Mouse (Mus musculus) limb, embryonic 12.5 days (tissue): ENCODE data around the gene Tmem100. TPM values are rescaled to one million over a fixed set of nuclear protein-coding genes. Genes with fewer than 3 reads are reported as not detected.
A peak's percentile ranks its signal among the peaks of the same experiment; 100 is the strongest.

ENCODE experiments used
- ATAC-seq: fragments of 200-750 bp; cut with Nextera tagmentation; 2 replicates; pipeline ENCODE4 v1.8.0; 2017; ENCODE audit warnings: low read depth, moderate TSS enrichment; ENCODE audit not compliant: insufficient number of reproducible peaks, insufficient read depth, low FRiP score, low TSS enrichment
- H3K27ac ChIP-seq: fragments of 300-500 bp; sonication (generic); 2 replicates; pipeline ENCODE4 v1.5.1; 2016; ENCODE audit warnings: mild to moderate bottlenecking, moderate library complexity
- H3K27me3 ChIP-seq: fragments of 300-500 bp; sonication (generic); 2 replicates; pipeline ENCODE4 v1.6.1; 2016; ENCODE audit warnings: mild to moderate bottlenecking, moderate library complexity
- H3K36me3 ChIP-seq: fragments of 300-500 bp; sonication (generic); 2 replicates; pipeline ENCODE4 v1.6.1; 2016; ENCODE audit warnings: mild to moderate bottlenecking, moderate library complexity
- H3K4me1 ChIP-seq: fragments of 300-500 bp; sonication (generic); replicated peaks from 2 replicates; pipeline ENCODE4 v1.6.1; 2016
- H3K4me2 ChIP-seq: fragments of 300-500 bp; sonication (generic); 2 replicates; pipeline ENCODE4 v1.6.1; 2016; ENCODE audit warnings: mild to moderate bottlenecking, moderate library complexity
- H3K4me3 ChIP-seq: fragments of 300-500 bp; sonication (generic); replicated peaks from 2 replicates; pipeline ENCODE4 v1.5.1; 2016; ENCODE audit warnings: mild to moderate bottlenecking
- H3K9ac ChIP-seq: fragments of 300-500 bp; sonication (generic); replicated peaks from 2 replicates; pipeline ENCODE4 v1.6.1; 2016; ENCODE audit warnings: mild to moderate bottlenecking, moderate library complexity
- H3K9me3 ChIP-seq: fragments of 300-500 bp; sonication (generic); 2 replicates; pipeline ENCODE4 v1.6.1; 2016; ENCODE audit warnings: mild to moderate bottlenecking, moderate library complexity
- WGBS: fragments of 180-500 bp; shearing (Covaris S2); methylation state at CpG from one replicate; pipeline ENCODE4 v1.1.7; 2016; 5-methylcytosine and 5-hydroxymethylcytosine counted together
- polyA plus RNA-seq: library from polyadenylated mRNA; unstranded; fragments of >200 nt; fragmentation: Nextera tagmentation; extraction: Ambion mirVana; gene quantifications from 2 replicates; pipeline ENCODE4 v1.2.1, GENCODE M21; 2016

Gene Tmem100
- polyA plus RNA-seq, 1 experiment from 2014 or later = 8.4 TPM

- H3K4me1 ChIP-seq = peaks cover 9% of the 10 kb centered on the region
- ATAC-seq = no peak
- H3K9ac ChIP-seq = no peak overlapping the region
- H3K4me3 ChIP-seq = no peak overlapping the region
- WGBS = 60% methylated on average over 3 of the region's 3 CpGs
- H3K9me3 ChIP-seq = peaks cover 8% of the 10 kb centered on the region; the same call in 1 of the 2 replicates
- no peak overlapping the region for H3K4me2 ChIP-seq
- H3K36me3 ChIP-seq = no peaks in the 10 kb centered on the region
- H3K27ac ChIP-seq = no peak overlapping the region
- no peaks in the 10 kb centered on the region for H3K27me3 ChIP-seq
These were observed 32.5 kb downstream of the Tmem100 start for GRCm38 (mm10) chr11:90062657-90063056.

GRCm38 (mm10) chr11:90066405-90067250 is 36.5 kb downstream of the Tmem100 start:
- 59% methylated on average over 23 of the region's 23 CpGs for WGBS
- H3K4me2 ChIP-seq = no peak overlapping the region
- no peak overlapping the region for H3K4me3 ChIP-seq
- H3K36me3 ChIP-seq = no peaks in the 10 kb centered on the region
- H3K9ac ChIP-seq = no peak overlapping the region
- H3K27me3 ChIP-seq = no peaks in the 10 kb centered on the region
- ATAC-seq = no peak
- H3K27ac ChIP-seq = no peak overlapping the region
- peaks cover 10% of the 10 kb centered on the region for H3K4me1 ChIP-seq
- H3K9me3 ChIP-seq = no peaks in the 10 kb centered on the region

GRCm38 (mm10) chr11:90071747-90072146 is 41.6 kb downstream of the Tmem100 start:
- 26% methylated on average over 9 of the region's 9 CpGs for WGBS
- no peaks in the 10 kb centered on the region for H3K9me3 ChIP-seq
- H3K9ac ChIP-seq = no peak overlapping the region
- no peak for ATAC-seq
- H3K27ac ChIP-seq = no peak overlapping the region
- peak overlapping the region; percentile 2; the same call in 1 of the 2 replicates for H3K4me2 ChIP-seq
- H3K4me1 ChIP-seq = peaks cover 10% of the 10 kb centered on the region; the same call in 1 of the 2 replicates
- H3K4me3 ChIP-seq = no peak overlapping the region
- H3K27me3 ChIP-seq = no peaks in the 10 kb centered on the region
- H3K36me3 ChIP-seq = no peaks in the 10 kb centered on the region

GRCm38 (mm10) chr11:90073201-90073600 is 43.1 kb downstream of the Tmem100 start:
- WGBS = 57% methylated on average over 5 of the region's 5 CpGs

GRCm38 (mm10) chr11:90076666-90077065 is 46.5 kb downstream of the Tmem100 start:
- no peak overlapping the region for H3K4me3 ChIP-seq
- no peak overlapping the region for H3K27ac ChIP-seq
- H3K4me2 ChIP-seq = no peak overlapping the region
- no peak overlapping the region for H3K9ac ChIP-seq
- peaks cover 8% of the 10 kb centered on the region for H3K4me1 ChIP-seq
- H3K36me3 ChIP-seq = no peaks in the 10 kb centered on the region
- no peaks in the 10 kb centered on the region for H3K9me3 ChIP-seq
- ATAC-seq = no peak
- 90% methylated on average over 3 of the region's 3 CpGs for WGBS
- no peaks in the 10 kb centered on the region for H3K27me3 ChIP-seq

More at GRCm38 (mm10) chr11:90073201-90073600, 43.1 kb downstream of the Tmem100 start:
- H3K4me1 ChIP-seq = 0 out of 2 replicates have a peak, but pooled peaks cover 7% of the 10 kb centered on the region
- no peaks in the 10 kb centered on the region for H3K36me3 ChIP-seq
- H3K27ac ChIP-seq = no peak overlapping the region
- H3K9ac ChIP-seq = no peak overlapping the region
- H3K9me3 ChIP-seq = no peaks in the 10 kb centered on the region
- H3K4me3 ChIP-seq = no peak overlapping the region
- no peaks in the 10 kb centered on the region for H3K27me3 ChIP-seq
- no peak for ATAC-seq
- H3K4me2 ChIP-seq = no peak overlapping the region

- H3K9ac ChIP-seq = no peak overlapping the region
These were observed 50.6 kb downstream of the Tmem100 start for GRCm38 (mm10) chr11:90080678-90081267.

GRCm38 (mm10) chr11:90081820-90082596 is 51.9 kb downstream of the Tmem100 start:
- no peak overlapping the region for H3K4me3 ChIP-seq
- no peaks in the 10 kb centered on the region for H3K36me3 ChIP-seq
- H3K27me3 ChIP-seq = no peaks in the 10 kb centered on the region
- H3K9me3 ChIP-seq = no peaks in the 10 kb centered on the region
- WGBS = 61% methylated on average over 10 of the region's 10 CpGs
- H3K9ac ChIP-seq = no peak overlapping the region
- ATAC-seq = 0 out of 2 replicates have a peak, but pooled peaks have one; percentile 37
- no peak overlapping the region for H3K4me2 ChIP-seq
- H3K27ac ChIP-seq = peak overlapping the region; percentile 56; the same call in 1 of the 2 replicates
- peaks cover 12% of the 10 kb centered on the region for H3K4me1 ChIP-seq

More at GRCm38 (mm10) chr11:90080678-90081267, 50.6 kb downstream of the Tmem100 start:
- H3K9me3 ChIP-seq = no peaks in the 10 kb centered on the region
- no peaks in the 10 kb centered on the region for H3K27me3 ChIP-seq
- H3K36me3 ChIP-seq = no peaks in the 10 kb centered on the region
- ATAC-seq = no peak
- H3K27ac ChIP-seq = no peak overlapping the region
- 84% methylated on average over 3 of the region's 3 CpGs for WGBS
- H3K4me3 ChIP-seq = no peak overlapping the region
- peaks cover 12% of the 10 kb centered on the region for H3K4me1 ChIP-seq
- H3K4me2 ChIP-seq = no peak overlapping the region

- WGBS = 83% methylated on average over 3 of the region's 3 CpGs
- no peak overlapping the region for H3K9ac ChIP-seq
- no peaks in the 10 kb centered on the region for H3K27me3 ChIP-seq
- peaks cover 12% of the 10 kb centered on the region for H3K4me1 ChIP-seq
- no peaks in the 10 kb centered on the region for H3K36me3 ChIP-seq
- no peak overlapping the region for H3K27ac ChIP-seq
- H3K9me3 ChIP-seq = no peaks in the 10 kb centered on the region
- no peak for ATAC-seq
- no peak overlapping the region for H3K4me3 ChIP-seq
- H3K4me2 ChIP-seq = no peak overlapping the region
These were observed 52.9 kb downstream of the Tmem100 start for GRCm38 (mm10) chr11:90083042-90083441.

- Histone ChIP-seq H3K36me3 (no peaks in the 10 kb centered on the region), H3K4me1 (peaks cover 12% of the 10 kb centered on the region), H3K27ac (no peak overlapping the region), H3K27me3 (no peaks in the 10 kb centered on the region), H3K4me3 (no peak overlapping the region), H3K4me2 (no peak overlapping the region), H3K9me3 (no peaks in the 10 kb centered on the region), H3K9ac (no peak overlapping the region)
- ATAC-seq = no peak
- WGBS = 71% methylated on average over 5 of the region's 5 CpGs
These were observed 54.0 kb downstream of the Tmem100 start for GRCm38 (mm10) chr11:90084166-90084565.
